Mouse (Mus musculus) urinary bladder, postnatal 14 days (tissue): ENCODE data around the gene Asic2.
A peak's percentile ranks its signal among the peaks of the same experiment; 100 is the strongest.

ENCODE experiments used
- DNase-seq: peaks from one replicate; pipeline ENCODE4 v3.0.0; 2021; ENCODE audit warnings: low spot score

The Asic2 gene

GRCm38 (mm10) chr11:81841001-81841400, 127.3 kb downstream of the Asic2 start:
- no peak for DNase-seq

GRCm38 (mm10) chr11:81838426-81838825, 129.8 kb downstream of the Asic2 start:
- no peak for DNase-seq

- DNase-seq, result no peak
Observed at GRCm38 (mm10) chr11:81832381-81832780, 135.9 kb downstream of the Asic2 start.

- DNase-seq, result no peak
Observed at GRCm38 (mm10) chr11:81816531-81816930, 151.7 kb downstream of the Asic2 start.

- DNase-seq, result no peak
Observed at GRCm38 (mm10) chr11:81814816-81815215, 153.4 kb downstream of the Asic2 start.

- no peak for DNase-seq
Observed at GRCm38 (mm10) chr11:81806905-81807659, 161.2 kb downstream of the Asic2 start.

GRCm38 (mm10) chr11:81803544-81803943, 164.7 kb downstream of the Asic2 start:
- no peak for DNase-seq

- DNase-seq, result no peak
Observed at GRCm38 (mm10) chr11:81802614-81803013, 165.6 kb downstream of the Asic2 start.

- DNase-seq, result no peak
Observed at GRCm38 (mm10) chr11:81800899-81801298, 167.4 kb downstream of the Asic2 start.

GRCm38 (mm10) chr11:81793588-81793987, 174.7 kb downstream of the Asic2 start:
- no peak for DNase-seq

GRCm38 (mm10) chr11:81791579-81791978, 176.7 kb downstream of the Asic2 start:
- DNase-seq, result no peak

GRCm38 (mm10) chr11:81780596-81780995, 187.7 kb downstream of the Asic2 start:
- DNase-seq, result no peak

GRCm38 (mm10) chr11:81779881-81780280, 188.4 kb downstream of the Asic2 start:
- DNase-seq, result peak; percentile 12

GRCm38 (mm10) chr11:81771195-81771895, 196.9 kb downstream of the Asic2 start:
- DNase-seq, result no peak

GRCm38 (mm10) chr11:81769691-81770260, 198.5 kb downstream of the Asic2 start:
- no peak for DNase-seq

- DNase-seq, result no peak
Observed at GRCm38 (mm10) chr11:81768305-81768704, 200.0 kb downstream of the Asic2 start.

GRCm38 (mm10) chr11:81767781-81768180, 200.5 kb downstream of the Asic2 start:
- no peak for DNase-seq

GRCm38 (mm10) chr11:81765288-81765687, 203.0 kb downstream of the Asic2 start:
- no peak for DNase-seq

- DNase-seq, result no peak
Observed at GRCm38 (mm10) chr11:81764778-81765177, 203.5 kb downstream of the Asic2 start.

GRCm38 (mm10) chr11:81757221-81757620, 211.0 kb downstream of the Asic2 start:
- no peak for DNase-seq

GRCm38 (mm10) chr11:81750876-81751275, 217.4 kb downstream of the Asic2 start:
- no peak for DNase-seq

- DNase-seq, result no peak
Observed at GRCm38 (mm10) chr11:81750016-81750415, 218.2 kb downstream of the Asic2 start.

- no peak for DNase-seq
Observed at GRCm38 (mm10) chr11:81738995-81739394, 229.3 kb downstream of the Asic2 start.
